Mouse (Mus musculus) cortical plate, adult 2 months (tissue): ENCODE results near the gene Alppl2.

Source experiments
- CTCF ChIP-seq: fragments of 200-500 bp; IDR thresholded peaks from 2 replicates; pipeline ENCODE4 v1.5.1; 2011; ENCODE audit warnings: mild to moderate bottlenecking, control low read depth, low read length; ENCODE audit not compliant: insufficient read depth; ENCODE audit errors: extremely low read depth
- POLR2A ChIP-seq: fragments of 200-500 bp; IDR thresholded peaks from 2 replicates; pipeline ENCODE4 v1.6.1; 2011; ENCODE audit warnings: mild to moderate bottlenecking, low read length, control low read depth; ENCODE audit not compliant: insufficient read depth; ENCODE audit errors: extremely low read depth

DNA sequence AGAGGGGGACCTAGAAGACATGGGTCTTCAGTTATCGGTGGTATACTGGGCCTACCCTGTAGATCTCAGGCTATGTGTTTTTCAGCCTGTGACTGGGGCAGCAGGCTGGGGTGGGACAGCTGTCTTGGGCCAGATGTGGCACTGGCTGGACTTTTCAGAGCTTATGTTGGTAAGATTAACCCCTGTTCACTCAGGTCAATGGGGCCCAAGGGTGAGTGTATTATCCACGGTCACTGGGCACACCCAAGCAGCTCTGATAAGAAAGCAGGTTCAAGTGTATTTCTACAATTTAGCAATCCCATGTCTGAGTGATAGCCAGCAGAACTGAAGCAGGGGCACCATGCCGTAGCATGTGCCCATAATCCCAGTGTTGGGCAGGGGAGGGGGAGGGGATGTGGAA, 12.4 kb upstream of the Alppl2 start:
- TF ChIP-seq POLR2A (no peak), CTCF (no peak)
